Mouse (Mus musculus): ENCODE measurements at regions not wholly inside any gene's neighbourhood (a gene's known extent, or its start where the extent isn't known, plus 50 kb on each side); places are given as distances from the start of the nearest gene placed in this dataset.

- no peak for TF ChIP-seq POLR2AphosphoS5 (IDR thresholded peaks at IDR 0.05; ENCODE audit: borderline replicate concordance, low read depth, low read length)
- TF ChIP-seq CTCF (IDR thresholded peaks at IDR 0.05 in 2 of 3, conservative IDR thresholded peaks at IDR 0.05 in 1 of 3; ENCODE audit: control insufficient read depth in 1 of 3, insufficient read depth in 1 of 3, low read depth in 2 of 3, low read length in 3 of 3, poor library complexity in 1 of 3, severe bottlenecking in 1 of 3) = no peak
- TF ChIP-seq GATA1 (IDR thresholded peaks at IDR 0.05; ENCODE audit: low read depth, low read length) = no peak
- no peak for TF ChIP-seq POLR2AphosphoS2 (IDR thresholded peaks at IDR 0.05; ENCODE audit: low read length)
- TF ChIP-seq SMC3 (IDR thresholded peaks at IDR 0.05; ENCODE audit: low read depth, low read length) = no peak
- no peak for TF ChIP-seq E2F4 (IDR thresholded peaks at IDR 0.05; ENCODE audit: borderline replicate concordance, low read depth, low read length)
- TF ChIP-seq POLR2A (IDR thresholded peaks at IDR 0.05; ENCODE audit: control insufficient read depth in 1 of 2, insufficient read depth in 1 of 2, low read depth in 1 of 2, low read length in 2 of 2, poor library complexity in 1 of 2) = no peak
- no peak for TF ChIP-seq MAX (IDR thresholded peaks at IDR 0.05; ENCODE audit: low read length)
These were observed 92.2 kb downstream of the Olfr267 start for GRCm38 (mm10) chr4:58695281-58695680.

All from MEL (cell line).